Mouse (Mus musculus) lung, embryonic 14.5 days (tissue): ENCODE results near the gene Zfp524. TPM values are rescaled to one million over a fixed set of nuclear protein-coding genes. Genes with fewer than 3 reads are reported as not detected.

Source experiments
- ATAC-seq: fragments of 200-750 bp; cut with Nextera tagmentation; 2 replicates; pipeline ENCODE4 v1.8.0; 2017; ENCODE audit warnings: mild to moderate bottlenecking, moderate TSS enrichment, moderate library complexity; ENCODE audit not compliant: insufficient read depth
- DNase-seq: peaks from one replicate; pipeline ENCODE4 v3.0.0-alpha.2; 2015
- H3K27ac ChIP-seq: fragments of 300-500 bp; sonication (generic); 2 replicates; pipeline ENCODE4 v1.5.1; 2014; ENCODE audit warnings: low read depth, mild to moderate bottlenecking, moderate library complexity
- H3K27me3 ChIP-seq: fragments of 300-500 bp; sonication (generic); 2 replicates; pipeline ENCODE4 v1.6.1; 2014; ENCODE audit warnings: low read length, control low read depth; ENCODE audit not compliant: insufficient read depth
- H3K36me3 ChIP-seq: fragments of 300-500 bp; sonication (generic); 2 replicates; pipeline ENCODE4 v1.6.1; 2014; ENCODE audit warnings: control low read depth; ENCODE audit not compliant: insufficient read depth
- H3K4me1 ChIP-seq: fragments of 300-500 bp; sonication (generic); 2 replicates; pipeline ENCODE4 v1.6.1; 2014; ENCODE audit warnings: antibody characterized with exemption, control low read depth; ENCODE audit not compliant: insufficient read depth
- H3K4me2 ChIP-seq: fragments of 300-500 bp; sonication (generic); 2 replicates; pipeline ENCODE4 v1.6.1; 2014; ENCODE audit warnings: mild to moderate bottlenecking
- H3K4me3 ChIP-seq: fragments of 300-500 bp; sonication (generic); 2 replicates; pipeline ENCODE4 v1.5.1; 2014; ENCODE audit warnings: low read depth, low read length
- H3K9ac ChIP-seq: fragments of 300-500 bp; sonication (generic); 2 replicates; pipeline ENCODE4 v1.6.1; 2014
- H3K9me3 ChIP-seq: fragments of 300-500 bp; sonication (generic); 2 replicates; pipeline ENCODE4 v1.6.1; 2016; ENCODE audit warnings: low read depth, low read length, control low read depth
- CTCF ChIP-seq: IDR thresholded peaks from 2 replicates; pipeline ENCODE4 v1.5.1; 2016; ENCODE audit warnings: antibody characterized with exemption, low read depth
- WGBS: fragments of 180-500 bp; shearing (Covaris S2); extraction: QIAGEN DNeasy Blood & Tissue Kit; methylation state at CpG from one replicate; pipeline ENCODE4 v1.1.7; 2014; 5-methylcytosine and 5-hydroxymethylcytosine counted together
- polyA plus RNA-seq: library from polyadenylated mRNA; unstranded; fragments of >200 nt; fragmentation: Nextera tagmentation; extraction: Ambion mirVana; gene quantifications from 2 replicates; pipeline ENCODE4 v1.2.1, GENCODE M21; 2014

Zfp524 gene
- polyA plus RNA-seq, 1 experiment from 2014 or later = 13.6 TPM

GRCm38 (mm10) chr7:5029543-5029942, 15.3 kb downstream of the Zfp524 start:
- TF ChIP-seq CTCF = no peak
- Histone ChIP-seq H3K4me2 (no peak overlapping the region), H3K9ac (no peak overlapping the region), H3K27me3 (no peaks in the 10 kb centered on the region), H3K9me3 (peaks cover 40% of the 10 kb centered on the region), H3K4me3 (no peak overlapping the region), H3K4me1 (no peaks in the 10 kb centered on the region), H3K36me3 (peaks cover 85% of the 10 kb centered on the region), H3K27ac (no peak overlapping the region)
- 94% methylated on average over 22 of the region's 22 CpGs for WGBS
- DNase-seq (no peak), ATAC-seq (no peak)

DNA sequence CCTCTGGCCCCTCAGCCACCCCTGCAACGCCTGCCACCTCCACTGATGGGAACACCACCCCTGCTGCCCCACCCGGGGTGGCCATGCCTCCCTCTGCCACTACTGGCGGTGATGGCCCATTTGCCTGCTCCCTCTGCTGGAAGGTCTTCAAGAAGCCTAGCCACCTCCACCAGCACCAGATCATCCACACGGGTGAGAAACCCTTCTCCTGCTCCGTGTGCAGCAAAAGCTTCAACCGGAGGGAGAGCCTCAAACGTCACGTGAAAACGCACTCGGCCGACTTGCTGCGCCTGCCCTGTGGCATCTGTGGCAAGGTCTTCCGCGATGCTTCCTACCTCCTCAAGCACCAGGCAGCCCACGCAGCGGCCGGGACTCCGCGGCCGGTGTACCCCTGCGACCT, 15.7 kb downstream of the Zfp524 start:
- 86% methylated on average over 21 of the region's 21 CpGs for WGBS
- TF ChIP-seq CTCF = no peak
- no peaks in the 10 kb centered on the region for H3K27me3 ChIP-seq
- H3K9ac ChIP-seq = no peak overlapping the region
- no peak overlapping the region for H3K4me2 ChIP-seq
- H3K36me3 ChIP-seq = peaks cover 81% of the 10 kb centered on the region
- H3K4me1 ChIP-seq = no peaks in the 10 kb centered on the region
- H3K27ac ChIP-seq = no peak overlapping the region
- no peak for ATAC-seq
- no peak for DNase-seq
- H3K9me3 ChIP-seq = peaks cover 40% of the 10 kb centered on the region
- no peak overlapping the region for H3K4me3 ChIP-seq

GRCm38 (mm10) chr7:5030554-5031275, 16.5 kb downstream of the Zfp524 start:
- no peak overlapping the region for H3K4me3 ChIP-seq
- H3K9ac ChIP-seq = no peak overlapping the region
- 84% methylated on average over 63 of the region's 63 CpGs for WGBS

DNA sequence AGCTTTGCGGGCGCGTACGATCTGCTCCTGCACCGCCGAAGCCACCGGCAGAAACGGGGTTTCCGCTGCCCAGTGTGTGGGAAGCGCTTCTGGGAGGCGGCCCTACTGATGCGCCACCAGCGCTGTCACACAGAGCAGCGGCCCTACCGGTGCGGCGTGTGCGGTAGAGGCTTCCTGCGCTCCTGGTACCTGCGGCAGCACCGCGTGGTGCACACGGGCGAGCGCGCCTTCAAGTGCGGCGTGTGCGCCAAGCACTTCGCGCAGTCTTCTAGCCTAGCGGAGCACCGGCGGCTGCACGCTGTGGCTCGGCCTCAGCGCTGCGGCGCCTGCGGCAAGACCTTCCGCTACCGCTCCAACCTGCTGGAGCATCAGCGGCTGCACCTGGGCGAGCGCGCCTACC, 17.3 kb downstream of the Zfp524 start:
- Histone ChIP-seq H3K9ac (no peak overlapping the region), H3K36me3 (peaks cover 83% of the 10 kb centered on the region), H3K27ac (no peak overlapping the region), H3K4me1 (no peaks in the 10 kb centered on the region), H3K9me3 (peaks cover 40% of the 10 kb centered on the region), H3K4me2 (no peak overlapping the region), H3K27me3 (no peaks in the 10 kb centered on the region), H3K4me3 (no peak overlapping the region)
- ATAC-seq = no peak
- 84% methylated on average over 46 of the region's 46 CpGs for WGBS
- no peak for DNase-seq
- no peak for TF ChIP-seq CTCF

More at GRCm38 (mm10) chr7:5030554-5031275, 16.5 kb downstream of the Zfp524 start:
- ATAC-seq (no peak), DNase-seq (no peak)
- Histone ChIP-seq H3K4me1 (no peaks in the 10 kb centered on the region), H3K9me3 (peaks cover 40% of the 10 kb centered on the region), H3K4me2 (no peak overlapping the region), H3K27me3 (no peaks in the 10 kb centered on the region), H3K36me3 (peaks cover 83% of the 10 kb centered on the region), H3K27ac (no peak overlapping the region)
- no peak for TF ChIP-seq CTCF

GRCm38 (mm10) chr7:5033818-5034217, 19.6 kb downstream of the Zfp524 start, which contains the start of gene 4632433K11Rik:
Gene 4632433K11Rik, plus strand, starts transcription at chr7:5034118.
- no peak within 1 kb of the TSS for H3K27ac ChIP-seq
- no peak for TF ChIP-seq CTCF
- no peak within 1 kb of the TSS for H3K4me2 ChIP-seq
- no peak within 1 kb of the TSS for H3K9ac ChIP-seq
- no peak within 1 kb of the TSS for H3K4me3 ChIP-seq
- 85% methylated on average over 3 of the region's 3 CpGs for WGBS
- ATAC-seq (no peak), DNase-seq (no peak)
- peaks cover 69% of the 10 kb centered on the region for H3K36me3 ChIP-seq
- H3K9me3 ChIP-seq = peaks cover 38% of the 10 kb centered on the region
- H3K27me3 ChIP-seq = no peaks in the 10 kb centered on the region
- H3K4me1 ChIP-seq = no peaks in the 10 kb centered on the region

DNA sequence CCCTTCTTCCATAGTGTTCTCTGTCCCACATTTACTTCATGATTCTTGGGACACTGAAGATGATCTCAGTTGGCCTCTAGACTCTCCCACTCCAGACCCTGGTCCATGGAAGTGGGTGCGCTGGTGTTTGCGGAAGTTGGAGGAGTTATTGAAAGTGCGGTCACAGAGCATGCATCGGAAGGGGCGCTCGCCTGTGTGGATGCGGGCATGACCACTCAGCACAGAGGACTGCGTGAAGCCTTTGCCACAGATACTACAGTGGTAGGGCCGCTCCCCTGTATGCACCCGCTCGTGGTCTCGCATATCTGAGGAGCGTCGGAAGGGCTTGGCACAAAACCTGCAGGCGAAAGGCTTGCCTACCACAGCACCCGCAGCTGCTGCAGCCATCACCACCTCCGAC, 21.4 kb downstream of the Zfp524 start:
- WGBS = 95% methylated on average over 17 of the region's 17 CpGs
- H3K36me3 ChIP-seq = peaks cover 51% of the 10 kb centered on the region
- no peak for DNase-seq

GRCm38 (mm10) chr7:5036136-5036535, 21.9 kb downstream of the Zfp524 start:
- Histone ChIP-seq H3K36me3 (peaks cover 46% of the 10 kb centered on the region), H3K4me3 (no peak overlapping the region), H3K27ac (no peak overlapping the region), H3K9me3 (peaks cover 15% of the 10 kb centered on the region), H3K27me3 (no peaks in the 10 kb centered on the region), H3K4me1 (no peaks in the 10 kb centered on the region), H3K4me2 (no peak overlapping the region), H3K9ac (no peak overlapping the region)
- no peak for ATAC-seq
- DNase-seq = no peak
- WGBS = 86% methylated on average over 9 of the region's 9 CpGs
- TF ChIP-seq CTCF = no peak

More for the DNA sequence above, 21.4 kb downstream of the Zfp524 start:
- no peak overlapping the region for H3K4me2 ChIP-seq
- no peak overlapping the region for H3K4me3 ChIP-seq
- peaks cover 20% of the 10 kb centered on the region for H3K9me3 ChIP-seq
- no peaks in the 10 kb centered on the region for H3K27me3 ChIP-seq
- H3K9ac ChIP-seq = no peak overlapping the region
- H3K4me1 ChIP-seq = no peaks in the 10 kb centered on the region
- ATAC-seq = no peak
- TF ChIP-seq CTCF = no peak
- no peak overlapping the region for H3K27ac ChIP-seq
